Mouse (Mus musculus) heart, postnatal 0 days (tissue): ENCODE results near the gene Ccdc167.
A peak's percentile ranks its signal among the peaks of the same experiment; 100 is the strongest.

Experiments used
- CTCF ChIP-seq: IDR thresholded peaks from 2 replicates; pipeline ENCODE4 v1.5.1; 2016; ENCODE audit warnings: antibody characterized with exemption, control low read depth, low read depth
- EP300 ChIP-seq: IDR thresholded peaks from 2 replicates; pipeline ENCODE4 v1.6.1; 2016; ENCODE audit warnings: antibody characterized with exemption, low read depth

DNA sequence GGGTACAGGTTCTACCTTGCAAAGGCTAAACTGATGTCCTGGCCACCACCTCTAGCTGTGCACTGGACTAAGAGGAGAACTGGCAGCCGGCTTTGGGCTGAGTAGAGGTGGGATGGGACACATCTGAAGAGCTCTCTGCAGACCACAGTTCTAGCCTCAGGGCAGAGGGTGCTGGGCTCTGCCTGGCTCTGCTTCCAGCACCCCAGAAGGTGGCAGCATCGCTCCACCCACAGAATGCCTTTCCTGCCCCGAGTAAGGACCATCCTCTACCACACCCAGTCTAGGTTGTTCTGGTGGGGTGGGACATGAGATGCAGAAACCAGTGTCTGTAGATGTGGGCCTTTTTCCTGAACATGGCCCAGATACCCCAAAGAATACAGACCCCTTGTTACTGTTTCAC, 12.1 kb downstream of the Ccdc167 start:
- TF ChIP-seq CTCF (peak; percentile 88), EP300 (no peak)
